Comparison of ENCODE assay signal across 18 mouse cellular contexts in genomic region chr1:131809651-131810050, GRCm38 (mm10). TPM values are rescaled to one million over a fixed set of nuclear protein-coding genes. Genes with fewer than 3 reads are reported as not detected.
"Had no signal": no experiment of that assay in that cellular context is flagged by ENCODE, and none has a peak within 500 bp of the region (broad histone marks: within the 10 kb centered on the region; RNA-seq: fewer than 3 reads in every experiment).

No protein-coding gene starts in this region.

- H3K27me3 ChIP-seq: neural tube, embryonic 12.5 days; neural tube, embryonic 13.5 days; neural tube, embryonic 15.5 days; stomach, embryonic 15.5 days had no signal

- H3K4me3 ChIP-seq: neural tube, embryonic 12.5 days; neural tube, embryonic 13.5 days; neural tube, embryonic 15.5 days; stomach, embryonic 15.5 days had no signal

- H3K36me3 ChIP-seq: neural tube, embryonic 12.5 days; neural tube, embryonic 13.5 days; neural tube, embryonic 15.5 days; stomach, embryonic 15.5 days had no signal

- DNase-seq: retina, postnatal 1 day; right cerebral cortex, adult 18-20 months; right cerebral cortex, postnatal 14 days; right cerebral cortex, postnatal 25 days; right cerebral cortex, postnatal 4 days; spleen, adult 18-20 months; thymus, adult 18-20 months; thymus, adult 2 months; thymus, postnatal 14 days; thymus, postnatal 25 days; thymus, postnatal 36 days; thymus, postnatal 4 days had no signal

- H3K27ac ChIP-seq: neural tube, embryonic 12.5 days; neural tube, embryonic 13.5 days; neural tube, embryonic 15.5 days; stomach, embryonic 15.5 days; stomach, postnatal 0 days had no signal

- H3K4me1 ChIP-seq: neural tube, embryonic 12.5 days; neural tube, embryonic 13.5 days; neural tube, embryonic 15.5 days; stomach, embryonic 15.5 days had no signal

- H3K9me3 ChIP-seq: neural tube, embryonic 12.5 days; neural tube, embryonic 13.5 days; neural tube, embryonic 15.5 days; stomach, embryonic 15.5 days had no signal

RNA-seq across cellular contexts. Expression of gene Pm20d1, which starts 12.5 kb away (rescaled TPM):
- total RNA-seq: neutrophil, adult 5-6 weeks had no signal
